Mouse (Mus musculus): ENCODE measurements around the gene Pde4b.

DNA sequence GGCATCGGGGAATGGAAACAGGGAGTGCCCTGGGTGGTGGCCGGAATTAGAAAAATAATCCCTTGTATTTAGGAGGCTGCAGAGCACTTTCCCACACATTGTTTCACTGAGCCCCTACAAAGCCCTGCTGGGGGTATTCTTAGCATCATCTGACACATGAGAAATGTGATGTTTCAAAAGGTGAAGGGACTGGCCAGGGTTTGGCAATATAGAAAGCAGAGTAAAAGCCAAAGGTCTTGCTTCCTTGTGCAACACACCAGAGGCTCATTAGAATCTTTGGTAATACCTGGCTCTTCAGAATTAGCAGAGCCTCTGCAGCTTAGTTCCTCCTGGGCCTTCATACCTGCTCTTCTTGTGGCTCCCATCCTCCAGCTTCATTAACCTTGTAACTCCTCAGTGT is 451.4 kb downstream of the Pde4b start:
- TF ChIP-seq EP300 (IDR thresholded peaks at IDR 0.05; ENCODE audit: insufficient read depth, low read depth, low read length) (no peak), POLR2A (IDR thresholded peaks at IDR 0.05; ENCODE audit: insufficient read depth, low read length) (no peak)

All from ES-Bruce4 (cell line).